Mouse (Mus musculus) hindbrain, postnatal 0 days (tissue): ENCODE data around the gene Sin3a. TPM values are rescaled to one million over a fixed set of nuclear protein-coding genes. Genes with fewer than 3 reads are reported as not detected.

Source experiments
- ATAC-seq: fragments of 200-750 bp; cut with Nextera tagmentation; 2 replicates; pipeline ENCODE4 v1.8.0; 2017; ENCODE audit warnings: mild to moderate bottlenecking, moderate TSS enrichment, moderate library complexity
- DNase-seq: peaks from one replicate; pipeline ENCODE4 v3.0.0-alpha.2; 2015; ENCODE audit warnings: low spot score
- H3K27ac ChIP-seq: fragments of 300-500 bp; sonication (generic); 2 replicates; pipeline ENCODE4 v1.5.1; 2014; ENCODE audit warnings: mild to moderate bottlenecking
- H3K27me3 ChIP-seq: fragments of 300-500 bp; sonication (generic); 2 replicates; pipeline ENCODE4 v1.6.1; 2014; ENCODE audit warnings: low read length, mixed read lengths; ENCODE audit not compliant: insufficient read depth
- H3K36me3 ChIP-seq: fragments of 300-500 bp; sonication (generic); 2 replicates; pipeline ENCODE4 v1.6.1; 2014; ENCODE audit warnings: low read length, mixed read lengths; ENCODE audit not compliant: insufficient read depth
- H3K4me1 ChIP-seq: fragments of 300-500 bp; sonication (generic); 2 replicates; pipeline ENCODE4 v1.6.1; 2014; ENCODE audit warnings: antibody characterized with exemption, low read length, mixed read lengths; ENCODE audit not compliant: insufficient read depth
- H3K4me2 ChIP-seq: fragments of 300-500 bp; sonication (generic); 2 replicates; pipeline ENCODE4 v1.6.1; 2014; ENCODE audit warnings: low read depth, mild to moderate bottlenecking, low read length, moderate library complexity, mixed read lengths
- H3K4me3 ChIP-seq: fragments of 300-500 bp; sonication (generic); 2 replicates; pipeline ENCODE4 v1.5.1; 2014; ENCODE audit warnings: low read length
- H3K9ac ChIP-seq: fragments of 300-500 bp; sonication (generic); replicated peaks from 2 replicates; pipeline ENCODE4 v1.6.1; 2014; ENCODE audit warnings: mild to moderate bottlenecking, low read length, moderate library complexity, mixed read lengths
- H3K9me3 ChIP-seq: fragments of 300-500 bp; sonication (generic); 2 replicates; pipeline ENCODE4 v1.6.1; 2016; ENCODE audit warnings: low read length, mixed read lengths
- CTCF ChIP-seq: IDR thresholded peaks from 2 replicates; pipeline ENCODE4 v1.5.1; 2016; ENCODE audit warnings: antibody characterized with exemption, control low read depth, low read depth
- WGBS: fragments of 180-500 bp; shearing (Covaris S2); extraction: QIAGEN DNeasy Blood & Tissue Kit; methylation state at CpG from one replicate; pipeline ENCODE4 v1.1.7; 2014; 5-methylcytosine and 5-hydroxymethylcytosine counted together
- polyA plus RNA-seq: library from polyadenylated mRNA; unstranded; fragments of >200 nt; fragmentation: Nextera tagmentation; extraction: Ambion mirVana; gene quantifications from 2 replicates; pipeline ENCODE4 v1.2.1, GENCODE M21; 2015
- total RNA-seq: library from RNA; depleted of rRNA; stranded (reverse); fragments of >200 nt; gene quantifications from 2 replicates; pipeline ENCODE4 v1.2.3, GENCODE M21; 2014

The Sin3a gene
- total and polyA plus RNA-seq, 2 experiments from 2014 or later, result 16.4 to 45.7 TPM

DNA sequence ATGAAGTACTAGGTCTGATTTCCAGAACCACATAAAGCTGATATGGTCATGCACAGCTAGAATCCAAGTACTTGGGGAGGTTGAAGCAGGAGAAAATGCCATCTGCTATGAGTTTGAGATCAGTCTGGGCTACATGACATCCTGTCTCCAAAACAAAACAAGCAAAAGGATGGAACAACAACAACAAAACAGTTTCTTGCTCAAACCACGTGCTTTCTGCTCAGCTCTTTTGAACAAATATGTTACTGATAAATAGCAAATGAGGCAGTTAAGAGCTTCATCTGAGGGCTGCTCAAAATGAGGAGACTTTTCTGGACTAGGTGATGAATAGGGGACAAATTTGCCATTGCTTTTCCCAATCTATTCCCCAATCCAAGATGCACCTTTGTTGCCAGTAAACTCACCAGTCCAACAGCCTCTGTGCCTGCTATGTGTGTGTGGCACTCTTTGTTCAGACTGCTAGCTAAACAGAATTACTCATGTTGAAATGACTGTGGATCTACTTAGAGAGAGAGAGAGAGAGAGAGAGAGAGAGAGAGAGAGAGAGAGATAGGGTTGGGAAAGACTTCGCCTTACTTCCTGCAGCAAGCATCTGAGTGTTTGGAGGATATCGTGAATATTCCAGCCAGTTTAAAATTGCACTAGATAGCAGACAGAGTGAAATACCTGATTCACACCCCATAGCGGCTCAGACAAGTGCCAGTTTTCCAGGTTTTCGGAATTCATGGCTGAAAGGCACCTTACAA lies 867 bp upstream of the Sin3a start:
- TF ChIP-seq CTCF, result no peak
- Histone ChIP-seq H3K27me3 (no peaks in the 10 kb centered on the region), H3K9me3 (no peaks in the 10 kb centered on the region), H3K27ac (peak overlapping the region; percentile 43; the same call in 1 of the 2 replicates), H3K4me2 (peak overlapping the region; percentile 79), H3K4me1 (peaks cover 17% of the 10 kb centered on the region), H3K4me3 (peak overlapping the region; percentile 91), H3K9ac (peak overlapping the region; percentile 63), H3K36me3 (no peaks in the 10 kb centered on the region; the same call in 1 of the 2 replicates)
- WGBS, result 17% methylated on average over 5 of the region's 5 CpGs
- DNase-seq (no peak), ATAC-seq (no peak)

DNA sequence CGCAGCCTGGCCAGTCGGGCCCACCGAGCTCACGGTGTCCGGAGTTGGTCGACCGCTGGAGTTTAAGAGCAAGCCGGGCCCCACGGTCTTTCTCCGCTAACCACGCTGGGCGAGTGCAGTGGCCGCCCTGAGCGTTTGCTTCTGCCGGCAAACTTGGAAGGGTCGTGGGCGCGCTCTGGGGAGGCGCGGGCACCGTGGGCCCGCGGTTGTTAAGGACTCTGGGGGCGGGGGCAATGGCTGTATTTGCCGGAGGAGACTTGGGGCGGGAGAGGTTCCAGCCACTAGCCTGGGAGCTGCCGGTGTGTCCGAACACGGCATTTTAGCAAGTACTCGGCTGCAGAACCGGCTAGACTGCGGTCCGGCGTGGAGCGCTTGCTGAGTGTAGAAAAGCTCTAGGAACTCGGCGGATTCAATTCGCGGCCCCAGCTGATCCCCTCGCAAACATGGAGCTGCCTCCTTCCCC lies 717 bp downstream of the Sin3a start:
- H3K36me3 ChIP-seq, result no peaks in the 10 kb centered on the region
- H3K9ac ChIP-seq, result peak overlapping the region; percentile 63
- no peak for DNase-seq
- no peak for ATAC-seq
- peak overlapping the region; percentile 79 for H3K4me2 ChIP-seq
- WGBS, result under 1% methylated on average over 36 of the region's 40 CpGs
- H3K27me3 ChIP-seq, result no peaks in the 10 kb centered on the region
- no peaks in the 10 kb centered on the region for H3K9me3 ChIP-seq
- peaks cover 17% of the 10 kb centered on the region for H3K4me1 ChIP-seq
- H3K4me3 ChIP-seq, result peak overlapping the region; percentile 91
- peak overlapping the region; percentile 92 for H3K27ac ChIP-seq
- no peak for TF ChIP-seq CTCF

DNA sequence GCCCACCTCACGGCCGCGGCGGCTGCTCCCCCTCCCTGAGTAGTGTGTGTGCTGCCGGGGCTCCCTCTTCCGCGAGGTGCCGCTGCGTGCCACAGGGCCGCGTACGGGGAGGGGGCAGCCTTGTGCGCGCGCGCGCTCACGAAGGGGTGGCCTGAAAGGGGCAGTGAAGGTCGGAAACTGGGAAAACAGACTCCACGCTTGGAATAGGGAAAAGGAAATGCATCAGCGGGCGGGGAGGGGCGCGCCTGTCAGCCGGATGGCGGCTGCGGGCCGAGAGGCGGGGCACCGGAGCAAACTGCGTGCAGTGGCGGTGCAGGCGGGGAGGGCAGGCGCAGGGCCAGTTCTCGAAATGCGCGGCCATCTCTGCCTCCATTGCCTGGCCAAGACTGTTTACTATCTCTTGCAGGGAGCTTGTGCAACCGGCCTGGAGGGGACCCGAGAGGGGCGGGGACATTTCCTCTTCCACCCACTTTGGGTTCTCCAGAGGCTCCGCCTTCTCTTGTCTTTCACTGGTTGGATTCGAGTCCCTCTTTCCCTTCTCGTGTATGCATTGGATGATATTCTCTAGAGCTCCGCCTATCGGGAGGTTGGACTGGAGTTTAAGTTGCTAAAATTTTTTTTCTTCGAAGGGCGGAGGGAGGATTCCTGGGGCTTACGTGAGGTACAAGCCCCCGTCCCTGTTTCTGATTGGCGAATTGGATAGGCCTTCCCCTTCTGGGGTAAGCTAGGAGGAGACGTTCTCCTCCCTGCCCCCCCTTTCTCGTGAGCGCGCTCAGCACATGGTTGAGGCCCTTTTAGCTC lies 1.3 kb downstream of the Sin3a start:
- DNase-seq (peak; percentile 99), ATAC-seq (peak; percentile 75)
- peak; percentile 67 for TF ChIP-seq CTCF
- Histone ChIP-seq H3K36me3 (no peaks in the 10 kb centered on the region), H3K9ac (peak overlapping the region; percentile 63), H3K9me3 (no peaks in the 10 kb centered on the region), H3K4me2 (peak overlapping the region; percentile 79), H3K27me3 (no peaks in the 10 kb centered on the region), H3K4me1 (peaks cover 21% of the 10 kb centered on the region), H3K27ac (peak overlapping the region; percentile 92), H3K4me3 (peak overlapping the region; percentile 91)
- WGBS, result 1% methylated on average over 54 of the region's 54 CpGs

DNA sequence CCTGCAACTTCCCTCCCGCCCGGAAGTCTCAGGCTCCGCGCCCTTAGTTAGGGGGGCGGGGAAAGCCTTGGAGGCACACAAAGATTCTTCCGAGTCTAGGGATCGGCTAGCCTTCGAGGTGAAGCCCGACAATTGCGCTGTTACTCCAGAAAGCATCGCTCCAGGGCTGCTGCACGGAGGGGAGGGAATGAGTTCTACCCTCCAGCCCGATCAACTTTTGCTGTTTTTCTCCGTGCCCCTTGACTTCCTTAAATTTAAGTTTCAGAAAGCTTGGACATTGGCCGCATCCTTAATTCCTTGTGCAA lies 1.9 kb downstream of the Sin3a start:
- no peaks in the 10 kb centered on the region for H3K27me3 ChIP-seq
- peak overlapping the region; percentile 21; the same call in 1 of the 2 replicates for H3K9ac ChIP-seq
- ATAC-seq (no peak), DNase-seq (no peak)
- H3K36me3 ChIP-seq, result no peaks in the 10 kb centered on the region
- H3K4me2 ChIP-seq, result peak overlapping the region; percentile 79
- no peak for TF ChIP-seq CTCF
- peak overlapping the region; percentile 88 for H3K27ac ChIP-seq
- under 1% methylated on average over 15 of the region's 15 CpGs for WGBS
- H3K9me3 ChIP-seq, result no peaks in the 10 kb centered on the region
- H3K4me1 ChIP-seq, result peaks cover 21% of the 10 kb centered on the region
- H3K4me3 ChIP-seq, result peak overlapping the region; percentile 91

DNA sequence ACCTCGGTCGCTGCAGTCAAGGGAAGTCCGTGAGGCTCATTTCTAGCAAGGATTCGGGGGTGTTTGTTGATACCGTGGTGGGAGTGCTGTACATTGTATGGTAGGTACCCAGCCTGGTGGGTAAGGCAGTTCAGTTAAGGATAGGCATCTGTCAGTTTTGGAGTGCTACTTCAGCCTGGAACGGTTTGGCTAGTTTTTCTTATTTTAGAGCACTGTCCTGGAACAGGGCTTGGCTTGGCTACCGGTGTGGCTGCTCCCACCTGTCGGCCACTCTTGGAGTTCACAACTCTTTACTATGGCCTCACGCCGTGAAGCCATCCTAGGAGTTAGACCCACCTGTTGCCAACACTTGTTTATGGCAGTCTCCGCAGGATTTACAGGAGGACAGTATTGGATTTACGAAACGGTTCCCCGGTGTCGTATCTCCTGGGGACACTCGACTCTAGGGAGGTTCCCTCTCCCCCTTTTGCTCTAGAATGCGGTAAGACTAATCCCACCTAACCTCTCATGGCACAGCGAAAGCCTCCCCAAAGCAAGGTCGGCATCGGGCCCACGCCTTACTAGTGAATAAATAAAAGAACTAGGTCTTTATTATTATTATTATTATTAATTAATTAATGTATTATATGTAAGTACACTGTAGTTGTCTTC lies 2.5 kb downstream of the Sin3a start:
- Histone ChIP-seq H3K9me3 (no peaks in the 10 kb centered on the region), H3K9ac (peak overlapping the region; percentile 21; the same call in 1 of the 2 replicates), H3K4me2 (peak overlapping the region; percentile 79), H3K4me3 (peak overlapping the region; percentile 91), H3K4me1 (peaks cover 21% of the 10 kb centered on the region), H3K36me3 (no peaks in the 10 kb centered on the region), H3K27ac (peak overlapping the region; percentile 88), H3K27me3 (no peaks in the 10 kb centered on the region)
- DNase-seq, result peak; percentile 16
- TF ChIP-seq CTCF, result no peak; the same call in 1 of the 2 replicates
- no peak for ATAC-seq
- WGBS, result 9% methylated on average over 21 of the region's 21 CpGs

DNA sequence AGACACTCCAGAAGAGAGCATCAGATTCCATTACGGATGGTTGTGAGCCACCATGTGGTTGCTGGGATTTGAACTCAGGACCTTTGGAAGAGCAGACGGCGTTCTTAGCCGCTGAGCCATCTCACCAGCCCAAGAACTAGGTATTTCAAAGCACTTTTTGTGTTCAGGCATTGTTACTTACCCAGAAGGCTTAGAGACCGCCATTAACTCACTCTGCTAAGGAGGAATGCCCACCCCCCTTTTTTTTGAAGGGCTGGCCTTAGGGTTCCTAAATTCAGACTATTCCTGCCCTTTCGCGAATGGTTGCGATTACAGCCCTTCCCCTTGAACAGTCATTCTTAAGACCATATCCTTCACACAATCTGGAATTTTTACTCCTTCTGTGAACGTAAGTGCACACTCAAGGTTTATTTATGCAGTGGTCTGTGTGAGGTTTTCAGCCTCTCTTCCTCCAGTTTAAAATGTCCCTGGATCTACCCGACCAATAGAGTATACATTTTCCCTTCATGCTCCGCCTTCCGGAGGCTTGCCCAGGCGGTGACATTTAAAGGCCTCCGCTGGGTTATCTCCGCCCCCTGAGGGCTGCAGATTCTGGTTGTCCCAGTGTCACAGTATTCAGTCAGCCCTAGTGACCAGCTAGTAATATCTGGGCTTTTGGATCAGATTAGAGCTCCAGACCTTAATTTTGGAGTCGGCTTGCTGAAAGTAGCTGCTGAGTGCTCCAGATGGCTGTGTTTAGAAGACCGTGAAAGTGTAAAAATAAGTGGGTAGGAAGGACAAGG lies 3.2 kb downstream of the Sin3a start:
- H3K4me3 ChIP-seq, result peak overlapping the region; percentile 91
- WGBS, result 6% methylated on average over 17 of the region's 17 CpGs
- peak overlapping the region; percentile 21; the same call in 1 of the 2 replicates for H3K9ac ChIP-seq
- no peaks in the 10 kb centered on the region for H3K27me3 ChIP-seq
- peak overlapping the region; percentile 88 for H3K27ac ChIP-seq
- H3K9me3 ChIP-seq, result no peaks in the 10 kb centered on the region
- peaks cover 21% of the 10 kb centered on the region for H3K4me1 ChIP-seq
- no peak for ATAC-seq
- peak overlapping the region; percentile 79 for H3K4me2 ChIP-seq
- H3K36me3 ChIP-seq, result no peaks in the 10 kb centered on the region
- DNase-seq, result peak; percentile 76
- no peak for TF ChIP-seq CTCF
